Mouse (Mus musculus) thymus, postnatal 0 days (tissue): Measurements from ENCODE around the gene Slc23a4. TPM values are rescaled to one million over a fixed set of nuclear protein-coding genes. Genes with fewer than 3 reads are reported as not detected.
A peak's percentile ranks its signal among the peaks of the same experiment; 100 is the strongest.

Source experiments
- DNase-seq: peaks from one replicate; pipeline ENCODE4 v3.0.0-alpha.2; 2015; ENCODE audit warnings: low spot score
- polyA plus RNA-seq: library from polyadenylated mRNA; unstranded; fragments of >200 nt; fragmentation: Nextera tagmentation; extraction: Ambion mirVana; gene quantifications from 2 replicates; pipeline ENCODE4 v1.2.1, GENCODE M21; 2015

The Slc23a4 gene
- 7.4 and 7.7 TPM in 2 replicates for polyA plus RNA-seq

DNA sequence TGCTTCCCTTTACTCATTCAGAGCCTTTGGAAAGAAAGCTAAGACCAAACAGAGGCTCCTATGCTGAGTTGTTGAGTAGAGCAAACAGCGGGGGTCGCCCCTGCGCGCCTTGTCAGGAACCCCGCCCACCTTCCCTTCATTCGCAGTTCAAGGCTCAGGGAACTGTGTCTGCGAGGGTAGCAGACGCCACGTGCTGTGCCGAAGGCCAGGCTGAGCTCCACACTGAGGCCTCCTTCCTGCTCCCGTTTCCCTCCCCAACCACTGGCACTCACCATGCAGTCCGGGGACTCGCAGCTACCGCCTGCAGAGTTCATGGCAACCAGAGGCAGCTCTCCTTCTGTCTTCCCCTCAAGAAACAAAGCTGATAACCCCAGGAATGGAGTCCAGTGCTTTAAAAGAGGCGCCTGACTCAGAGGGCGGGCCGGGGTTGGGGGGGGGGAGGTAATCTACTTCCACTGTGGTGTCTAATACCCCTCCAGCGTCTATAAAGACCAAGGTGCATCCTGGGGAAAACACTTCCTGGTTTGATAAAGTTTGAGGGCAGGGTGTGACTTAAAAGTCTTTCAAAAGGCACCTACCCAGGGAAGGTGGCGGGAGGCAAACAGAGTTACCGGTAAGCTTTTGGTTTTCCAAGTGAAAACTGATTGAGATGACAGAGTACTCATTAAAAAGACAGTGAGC, at the start of gene Slc23a4:
Gene Slc23a4, minus strand, starts transcription at position 324 of the 681 bp plus-strand sequence.
- peak; percentile 71 for DNase-seq

DNA sequence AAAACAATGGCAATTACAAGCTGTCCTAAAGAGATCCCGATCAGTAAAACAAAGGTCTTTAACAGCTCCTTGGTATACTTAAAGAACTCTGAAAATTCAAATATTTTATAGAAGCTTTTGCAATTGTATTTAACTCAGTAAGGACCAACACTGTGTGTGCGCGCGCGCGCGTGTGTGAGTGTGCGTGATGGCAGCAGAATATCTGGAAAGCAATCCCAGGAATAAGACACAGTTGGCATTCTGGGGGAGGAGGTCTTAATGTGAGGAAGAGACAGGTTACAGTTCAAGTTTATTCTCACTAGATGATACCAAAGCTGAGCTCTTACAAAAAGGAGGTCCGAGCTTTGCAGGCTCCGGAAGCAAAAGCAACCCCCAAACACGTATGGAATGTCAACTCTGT, 45.1 kb upstream of the Slc23a4 start:
- no peak for DNase-seq

DNA sequence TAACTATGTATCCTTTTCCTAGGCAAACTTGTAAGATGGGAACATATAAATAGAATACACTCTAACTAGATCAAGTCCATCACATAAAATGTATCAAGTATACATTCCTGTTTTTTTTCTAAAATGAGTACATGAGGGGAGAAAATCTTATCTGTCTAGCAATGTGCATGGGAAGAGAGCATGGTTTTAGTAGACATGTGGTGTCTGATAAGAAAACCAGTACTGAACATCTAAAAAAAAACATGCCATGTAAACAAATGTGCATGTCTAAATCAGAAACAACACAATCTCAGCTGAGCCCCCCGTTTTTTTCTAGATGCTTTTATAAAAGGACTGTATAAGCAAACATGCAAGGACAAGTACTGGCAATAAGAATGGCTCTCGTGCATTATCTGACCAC, 44.5 kb upstream of the Slc23a4 start:
- DNase-seq: no peak

DNA sequence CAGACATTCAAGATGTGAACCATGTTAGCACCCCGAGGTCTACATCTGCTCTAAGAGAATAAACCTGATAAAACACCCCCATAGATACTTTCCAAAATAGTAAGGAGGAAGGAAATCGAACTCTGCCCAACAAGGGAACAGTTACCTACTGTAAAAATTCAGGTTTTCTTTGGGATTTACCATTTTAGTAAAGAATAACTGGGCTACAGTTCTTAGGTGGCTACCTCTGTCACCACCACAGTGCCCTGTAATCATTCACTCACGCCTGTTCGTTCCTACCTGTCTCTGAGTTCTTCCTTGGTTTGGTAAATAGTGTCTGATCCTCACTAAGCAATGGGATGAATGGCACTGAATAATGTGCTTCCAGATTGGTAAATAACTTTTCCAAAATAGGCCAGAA, 42.6 kb upstream of the Slc23a4 start:
- DNase-seq: no peak

DNA sequence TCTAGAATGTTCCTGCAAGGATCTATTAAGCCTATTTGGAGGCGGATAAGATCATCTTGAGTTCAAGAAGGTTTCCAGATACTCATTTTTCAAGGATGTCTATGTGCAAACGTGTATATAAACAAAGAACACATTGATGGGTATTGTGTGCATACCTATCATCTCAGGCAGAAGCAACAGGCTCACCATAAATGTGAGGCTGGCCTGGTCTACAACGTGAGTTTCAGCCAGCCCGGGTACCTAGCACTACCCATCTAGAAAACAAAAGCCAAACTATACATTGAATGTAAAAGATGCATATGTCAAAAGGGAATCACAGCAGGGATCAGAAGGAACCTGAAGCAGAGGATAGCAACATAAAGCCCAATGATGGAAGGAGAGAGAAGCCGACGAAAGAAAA, 42.0 kb upstream of the Slc23a4 start:
- no peak for DNase-seq

DNA sequence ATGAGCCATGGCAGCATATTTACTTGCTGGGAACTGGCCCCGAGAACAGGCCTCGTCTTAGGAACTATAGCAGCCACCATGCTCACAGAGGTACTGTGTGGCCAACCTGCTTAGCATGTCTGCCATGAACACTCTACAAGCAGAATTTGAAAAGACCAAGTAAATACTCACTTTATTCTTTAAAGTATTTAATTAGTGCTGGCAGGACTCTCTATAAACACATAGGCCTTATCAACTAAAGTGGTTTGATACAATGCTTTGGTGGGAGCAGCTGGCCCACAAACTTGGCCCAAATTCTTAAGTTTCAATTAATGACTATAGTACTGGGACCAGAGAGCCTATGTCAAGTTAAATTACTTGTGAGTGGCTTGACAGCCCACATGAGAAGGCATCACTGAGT, 39.8 kb upstream of the Slc23a4 start:
- DNase-seq: no peak

DNA sequence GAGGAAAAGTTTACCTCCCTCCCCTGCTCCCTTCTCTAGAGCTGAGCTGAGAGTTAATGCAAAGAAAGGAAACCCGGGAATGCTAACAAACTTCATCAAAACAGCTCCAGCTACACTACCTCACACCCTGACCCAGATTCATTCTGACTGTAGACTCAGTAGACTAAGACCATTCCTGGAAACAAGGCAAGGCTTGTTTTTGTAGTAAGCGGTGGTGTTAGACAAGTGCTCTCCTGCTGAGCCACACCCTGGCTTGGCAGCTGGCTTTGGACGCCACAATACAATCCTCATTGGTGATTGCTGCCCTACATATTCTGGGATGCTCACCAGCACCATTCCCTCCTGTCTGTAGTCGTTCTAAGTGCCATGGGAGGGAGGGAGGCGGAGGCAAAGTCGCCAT, 39.1 kb upstream of the Slc23a4 start:
- no peak for DNase-seq

DNA sequence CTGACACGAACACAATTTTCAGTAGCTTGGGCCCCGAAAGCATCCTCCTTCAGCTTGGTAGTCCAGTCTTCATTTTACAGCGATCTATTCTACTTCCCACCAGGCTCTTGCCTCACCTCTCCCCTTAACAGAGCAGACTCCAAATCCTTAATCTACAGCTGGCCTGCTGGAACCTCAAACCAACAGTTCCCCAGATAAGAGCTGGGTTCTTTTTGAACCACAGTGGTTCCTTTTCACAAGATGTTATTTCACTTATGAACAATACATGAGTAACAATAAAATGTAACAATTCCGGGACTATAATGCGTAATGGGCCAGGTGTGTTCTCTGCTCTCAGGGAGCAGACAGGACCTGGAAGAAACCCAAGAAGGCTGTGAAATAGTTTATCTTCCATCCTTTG, 28.4 kb upstream of the Slc23a4 start:
- no peak for DNase-seq

DNA sequence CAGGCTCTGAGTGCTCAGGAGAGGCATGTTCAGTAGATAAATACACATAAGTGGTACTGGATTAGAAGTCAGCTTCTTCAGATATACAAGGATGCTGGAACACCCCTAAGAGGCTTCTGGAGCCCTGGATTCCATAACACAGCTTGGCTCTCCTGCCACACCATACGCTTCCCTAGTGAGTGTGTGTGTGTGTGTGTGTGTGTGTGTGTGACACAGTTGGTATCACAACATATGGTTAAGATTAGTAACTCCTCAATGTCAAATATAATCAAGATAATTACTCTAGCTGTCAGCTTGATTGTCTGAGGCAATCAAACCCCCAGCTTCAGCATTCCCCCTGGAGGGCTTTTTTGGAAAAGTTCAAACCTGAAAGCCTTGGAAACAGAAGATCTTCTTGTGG, 23.7 kb upstream of the Slc23a4 start:
- DNase-seq: no peak

DNA sequence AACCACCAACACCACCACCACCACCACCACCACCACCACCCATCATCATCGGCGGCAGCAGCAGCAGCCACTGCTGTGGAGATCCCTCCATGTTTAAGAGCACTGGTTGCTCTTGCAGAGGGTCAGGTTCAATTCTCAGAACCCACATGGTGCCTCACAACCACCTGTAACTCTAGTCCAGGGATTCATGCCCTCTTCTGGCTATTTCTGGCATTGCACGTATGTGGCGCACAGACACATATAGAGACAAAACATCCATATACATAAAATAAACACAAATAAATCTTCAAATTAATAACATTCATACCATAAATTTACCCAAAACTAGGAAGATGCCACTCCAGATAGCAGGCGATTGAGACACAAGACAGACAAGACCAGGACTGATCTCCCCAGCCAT, 22.5 kb upstream of the Slc23a4 start:
- no peak for DNase-seq

DNA sequence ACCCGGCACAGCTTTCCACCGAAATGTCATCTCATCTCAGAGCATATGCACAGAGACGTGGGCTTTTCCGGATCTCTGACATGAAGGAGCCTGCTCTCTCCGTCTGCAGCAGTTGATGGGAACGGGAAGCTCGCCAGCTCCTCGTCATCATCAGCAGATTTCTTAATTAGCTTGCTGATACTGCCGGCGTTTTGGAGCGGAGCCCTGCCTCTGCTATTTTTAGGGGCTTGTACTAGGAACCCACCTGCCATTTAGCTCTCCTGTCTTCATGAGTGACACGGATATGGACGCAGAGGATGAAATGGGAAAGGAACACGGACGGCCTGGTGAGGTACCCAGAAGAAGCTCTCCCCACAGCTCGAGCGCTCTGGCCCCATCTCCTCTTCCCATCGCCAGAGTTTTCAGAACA, 14.1 kb upstream of the Slc23a4 start:
- DNase-seq: no peak

DNA sequence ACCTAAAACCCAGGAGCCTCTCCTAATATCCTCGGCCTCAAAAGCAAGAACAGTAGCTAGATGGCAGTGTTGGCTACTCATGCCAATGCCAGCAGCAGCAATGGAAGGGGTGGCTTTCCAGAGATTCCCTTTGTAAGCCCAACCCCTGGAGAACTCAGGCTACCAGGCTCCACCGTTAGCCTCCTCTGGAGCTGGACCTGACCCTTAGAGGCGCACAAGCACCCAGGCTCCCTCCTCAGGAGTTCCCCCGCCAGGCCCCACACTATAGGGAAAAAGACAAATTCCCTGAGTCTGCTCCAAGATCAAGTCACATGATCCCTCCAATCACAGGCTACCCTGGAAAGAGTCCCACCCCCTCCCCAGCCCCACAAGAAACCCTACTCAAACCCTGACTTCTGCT, 10.9 kb upstream of the Slc23a4 start:
- no peak for DNase-seq

DNA sequence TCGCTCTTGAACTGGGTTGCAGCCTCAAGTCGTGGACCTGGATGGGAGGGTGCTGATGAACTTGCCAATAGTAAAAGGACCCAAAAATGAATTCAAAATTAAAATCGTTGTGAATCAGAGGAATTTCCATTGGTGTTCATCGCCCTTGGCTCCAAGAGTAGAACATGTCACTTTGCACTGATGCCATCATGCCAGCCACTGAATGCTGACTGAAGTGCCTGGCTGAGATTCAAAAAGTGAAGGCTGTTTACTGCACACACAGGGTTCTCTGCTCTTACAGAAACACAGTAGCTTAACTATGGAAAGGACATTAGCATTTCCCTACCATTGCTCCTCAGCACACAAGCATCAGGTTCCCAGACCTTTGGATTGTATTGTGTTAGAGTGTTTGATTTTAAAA, 8.3 kb upstream of the Slc23a4 start:
- DNase-seq: no peak

DNA sequence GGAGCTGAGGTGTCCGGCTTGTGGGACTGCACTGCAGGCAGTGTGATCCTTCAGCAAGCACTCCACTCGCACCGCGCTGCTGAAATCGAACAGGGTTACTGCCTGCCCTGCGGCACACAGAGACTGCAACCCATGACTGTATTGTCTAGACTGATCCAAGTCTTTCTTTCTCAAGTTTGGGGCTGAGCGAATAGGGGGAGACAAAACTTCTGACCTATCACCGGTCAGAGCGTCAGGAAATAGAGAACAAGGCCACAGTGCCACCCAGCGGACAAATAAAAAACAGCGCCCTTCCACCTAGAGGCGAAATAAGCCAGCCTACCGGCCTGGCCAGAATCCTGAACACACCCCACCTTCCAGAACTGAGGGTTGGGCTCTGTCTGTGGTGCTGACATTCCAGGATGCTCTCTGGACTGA, 7.1 kb upstream of the Slc23a4 start:
- peak; percentile 89 for DNase-seq

DNA sequence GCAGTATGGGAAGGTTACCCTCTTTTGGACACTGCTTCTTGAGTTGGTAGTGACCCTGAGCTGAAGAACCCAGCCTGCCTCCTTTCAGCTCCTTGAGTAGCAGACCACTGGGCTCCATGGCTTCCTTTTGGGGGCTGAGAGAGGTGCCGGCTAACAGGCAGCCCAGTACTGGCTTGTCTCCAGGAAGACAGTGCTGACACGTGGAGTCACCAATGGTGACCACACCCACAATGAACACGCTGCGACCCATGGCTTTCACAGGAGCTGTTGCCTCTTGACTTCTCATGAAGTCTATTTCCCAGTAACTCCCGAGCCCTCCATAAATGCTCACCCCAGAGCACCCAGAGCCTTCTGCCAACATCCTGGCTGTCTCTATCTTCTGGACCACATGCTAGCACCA, 6.5 kb upstream of the Slc23a4 start:
- DNase-seq: peak; percentile 19

DNA sequence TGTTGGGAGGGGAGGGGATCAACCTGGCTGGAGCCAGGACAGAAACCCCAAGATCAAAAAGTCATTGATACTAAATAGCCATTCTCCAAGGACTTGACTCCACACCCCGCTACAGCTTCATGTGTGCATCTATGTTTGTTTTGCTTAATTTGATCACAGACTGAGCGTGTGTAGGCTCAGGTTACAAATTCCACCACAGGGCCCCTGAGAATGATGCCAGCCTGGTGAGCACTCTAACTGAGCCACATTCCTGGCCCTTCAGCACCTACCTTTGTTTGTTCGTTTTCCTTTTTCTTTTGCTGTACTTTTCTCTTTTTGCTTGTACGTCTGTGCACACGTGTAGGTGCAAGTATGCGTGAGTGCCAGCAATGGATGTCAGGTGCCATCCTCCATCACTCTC, 1.1 kb upstream of the Slc23a4 start:
- DNase-seq: no peak

DNA sequence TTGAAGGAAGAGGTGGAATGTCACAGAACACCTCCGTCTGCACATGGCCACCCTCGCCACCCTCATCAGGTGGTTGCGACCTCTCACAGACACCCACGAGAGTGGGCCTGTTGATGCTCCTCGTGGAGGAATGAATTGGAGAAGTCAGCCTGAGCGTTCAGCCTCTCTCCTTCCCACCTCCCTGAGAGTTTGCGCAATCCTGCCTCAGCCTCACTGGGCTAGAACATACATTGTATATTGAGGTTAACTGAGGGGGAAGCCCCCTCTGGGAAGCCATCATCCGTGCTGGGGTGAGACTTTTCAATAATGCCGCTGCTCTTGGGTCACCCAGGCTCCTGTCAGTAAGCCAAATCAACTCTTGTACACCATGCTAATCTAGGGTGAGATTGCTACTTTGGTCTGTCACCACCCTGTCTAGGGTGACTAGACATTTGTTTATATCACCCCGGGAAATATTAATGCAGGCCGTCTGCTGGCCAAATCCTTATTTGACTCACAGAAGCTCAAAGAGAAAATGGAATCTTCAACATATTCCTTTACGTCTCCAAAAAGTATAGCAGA, 1.0 kb downstream of the Slc23a4 start:
- no peak for DNase-seq

DNA sequence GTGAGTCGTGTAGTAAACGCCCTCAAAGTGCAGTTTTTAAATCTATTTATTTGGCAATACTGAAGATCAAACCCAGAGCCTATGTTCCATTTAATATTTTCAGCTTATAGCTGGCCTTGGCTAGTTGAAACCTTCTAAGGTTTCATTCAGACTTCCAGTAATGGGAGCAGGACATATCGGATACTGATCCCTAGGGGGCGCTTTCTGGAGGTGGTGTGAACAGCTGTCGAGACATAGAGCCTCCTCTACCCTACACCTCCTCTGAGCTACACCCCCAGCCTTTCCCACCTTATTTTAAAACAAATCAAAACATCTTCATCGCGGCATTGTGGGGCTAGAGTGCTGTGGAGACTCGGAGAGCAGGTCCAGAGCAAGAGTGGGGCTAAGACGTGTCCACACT, 7.5 kb downstream of the Slc23a4 start:
- DNase-seq: no peak

DNA sequence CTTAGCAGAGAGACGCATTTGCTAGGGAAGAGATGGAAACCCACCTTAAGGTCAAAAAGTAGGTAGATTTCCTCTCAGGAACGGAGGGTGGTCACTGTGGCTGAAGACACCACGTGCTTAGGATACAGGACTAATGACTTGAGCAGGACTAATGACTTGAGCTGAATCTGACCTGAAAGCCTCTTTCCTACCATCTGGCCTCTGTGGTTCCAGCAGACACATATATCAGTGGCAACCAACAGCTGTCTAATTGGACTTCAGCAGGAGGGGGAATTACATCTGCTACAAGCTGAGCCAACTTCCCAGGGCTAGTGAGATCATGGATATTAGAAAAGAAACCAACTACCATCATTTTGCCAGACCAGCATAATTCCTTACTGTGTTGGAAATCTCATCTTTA, 8.9 kb downstream of the Slc23a4 start:
- no peak for DNase-seq

DNA sequence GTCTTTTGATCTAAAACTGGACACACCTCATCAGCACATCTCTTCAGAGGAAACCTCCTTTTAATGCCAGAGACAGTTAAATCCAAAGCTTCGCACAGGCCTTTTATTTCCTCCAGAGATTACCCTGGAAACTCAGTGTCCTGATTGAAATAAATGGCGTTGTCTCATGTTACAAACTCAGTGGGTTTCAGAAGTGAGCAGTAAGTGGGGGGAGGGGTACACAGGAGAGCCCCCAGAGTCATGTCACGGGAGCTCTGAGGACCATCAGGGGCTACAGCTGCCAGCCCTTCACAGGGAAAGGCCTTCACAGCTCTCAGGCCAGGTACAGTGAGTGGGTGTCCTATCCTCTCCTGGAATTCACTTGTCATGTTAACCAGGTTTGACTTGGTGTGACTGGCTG, 17.0 kb downstream of the Slc23a4 start:
- no peak for DNase-seq

DNA sequence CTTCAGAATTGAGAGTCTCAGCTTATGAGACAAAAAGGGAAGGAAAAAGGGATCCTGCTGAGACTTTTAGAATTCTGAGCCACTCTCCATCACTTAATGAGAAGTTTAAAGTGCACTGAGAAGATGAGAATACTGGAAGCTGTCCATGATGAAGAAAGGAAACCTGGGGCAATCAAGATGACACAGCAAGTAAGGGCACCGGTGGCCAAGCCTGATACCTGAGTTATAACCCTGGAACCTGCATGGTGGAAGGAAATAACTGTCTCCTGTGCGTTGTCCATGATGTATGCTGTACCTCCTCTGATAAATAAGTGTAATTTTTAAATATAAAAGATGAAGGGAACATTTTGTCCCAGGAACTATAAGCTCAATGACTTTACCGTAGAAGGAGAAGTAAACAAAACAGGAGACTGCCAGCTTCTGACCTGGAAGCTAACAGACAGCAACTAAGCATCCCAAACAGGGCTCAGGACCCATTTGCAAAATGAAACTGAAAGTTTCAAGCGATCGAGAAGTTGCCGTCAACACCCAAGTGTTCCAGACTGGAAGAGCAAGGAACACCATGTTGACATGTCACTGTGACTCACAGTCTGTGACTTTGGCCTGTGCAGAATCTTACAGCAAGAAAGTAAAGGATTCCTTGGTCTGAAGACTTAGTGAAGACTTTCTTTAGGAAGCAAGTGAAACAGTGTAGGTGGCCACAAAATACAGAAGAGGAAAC, 22.2 kb downstream of the Slc23a4 start:
- DNase-seq: no peak

DNA sequence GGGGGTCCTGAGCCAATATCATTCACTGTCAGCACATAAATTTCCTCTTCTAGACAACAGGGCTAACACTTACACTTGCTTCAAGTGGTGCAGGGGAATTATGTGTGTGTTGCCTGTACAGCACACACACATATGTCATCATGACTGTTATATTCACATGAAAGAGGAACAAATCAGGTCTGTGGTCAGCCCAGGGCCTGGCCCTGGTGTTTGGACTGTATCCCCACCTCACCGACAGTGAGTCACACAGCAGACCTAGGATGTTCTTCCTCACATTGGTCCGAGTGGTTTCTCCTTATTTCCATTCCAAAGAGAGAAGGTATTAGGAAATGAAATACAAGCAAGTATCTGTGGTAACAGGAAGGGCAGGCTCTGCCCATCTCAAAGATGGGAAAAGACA, 23.7 kb downstream of the Slc23a4 start:
- no peak for DNase-seq

DNA sequence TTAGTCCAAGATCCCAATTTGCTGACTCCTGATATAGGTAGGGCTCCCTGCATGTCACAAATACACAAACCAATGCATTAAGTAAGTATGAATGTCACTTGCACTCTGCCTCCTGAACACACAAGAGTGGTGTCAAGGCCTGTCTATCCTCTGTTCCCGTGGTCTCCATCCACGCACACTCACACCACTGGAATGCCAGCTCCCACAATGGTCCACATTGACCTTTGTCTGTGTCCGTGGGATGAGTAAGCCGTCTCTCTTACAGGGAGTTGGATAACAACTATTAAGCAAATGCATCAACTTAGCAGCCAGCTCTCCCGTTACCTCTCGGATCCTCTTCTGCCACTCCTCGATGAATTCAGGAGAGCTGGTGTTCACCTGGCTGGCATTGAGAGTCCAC, 29.1 kb downstream of the Slc23a4 start:
- DNase-seq: no peak
